Mouse (Mus musculus) hindbrain, postnatal 0 days (tissue): ENCODE results near the gene Ctnnbip1. TPM values are rescaled to one million over a fixed set of nuclear protein-coding genes. Genes with fewer than 3 reads are reported as not detected.

Experiments used
- ATAC-seq: fragments of 200-750 bp; cut with Nextera tagmentation; 2 replicates; pipeline ENCODE4 v1.8.0; 2017; ENCODE audit warnings: mild to moderate bottlenecking, moderate TSS enrichment, moderate library complexity
- DNase-seq: peaks from one replicate; pipeline ENCODE4 v3.0.0-alpha.2; 2015; ENCODE audit warnings: low spot score
- H3K27ac ChIP-seq: fragments of 300-500 bp; sonication (generic); 2 replicates; pipeline ENCODE4 v1.5.1; 2014; ENCODE audit warnings: mild to moderate bottlenecking
- H3K27me3 ChIP-seq: fragments of 300-500 bp; sonication (generic); 2 replicates; pipeline ENCODE4 v1.6.1; 2014; ENCODE audit warnings: low read length, mixed read lengths; ENCODE audit not compliant: insufficient read depth
- H3K36me3 ChIP-seq: fragments of 300-500 bp; sonication (generic); 2 replicates; pipeline ENCODE4 v1.6.1; 2014; ENCODE audit warnings: low read length, mixed read lengths; ENCODE audit not compliant: insufficient read depth
- H3K4me1 ChIP-seq: fragments of 300-500 bp; sonication (generic); 2 replicates; pipeline ENCODE4 v1.6.1; 2014; ENCODE audit warnings: antibody characterized with exemption, low read length, mixed read lengths; ENCODE audit not compliant: insufficient read depth
- H3K4me2 ChIP-seq: fragments of 300-500 bp; sonication (generic); 2 replicates; pipeline ENCODE4 v1.6.1; 2014; ENCODE audit warnings: low read depth, mild to moderate bottlenecking, low read length, moderate library complexity, mixed read lengths
- H3K4me3 ChIP-seq: fragments of 300-500 bp; sonication (generic); 2 replicates; pipeline ENCODE4 v1.5.1; 2014; ENCODE audit warnings: low read length
- H3K9ac ChIP-seq: fragments of 300-500 bp; sonication (generic); replicated peaks from 2 replicates; pipeline ENCODE4 v1.6.1; 2014; ENCODE audit warnings: mild to moderate bottlenecking, low read length, moderate library complexity, mixed read lengths
- H3K9me3 ChIP-seq: fragments of 300-500 bp; sonication (generic); 2 replicates; pipeline ENCODE4 v1.6.1; 2016; ENCODE audit warnings: low read length, mixed read lengths
- CTCF ChIP-seq: IDR thresholded peaks from 2 replicates; pipeline ENCODE4 v1.5.1; 2016; ENCODE audit warnings: antibody characterized with exemption, control low read depth, low read depth
- WGBS: fragments of 180-500 bp; shearing (Covaris S2); extraction: QIAGEN DNeasy Blood & Tissue Kit; methylation state at CpG from one replicate; pipeline ENCODE4 v1.1.7; 2014; 5-methylcytosine and 5-hydroxymethylcytosine counted together
- polyA plus RNA-seq: library from polyadenylated mRNA; unstranded; fragments of >200 nt; fragmentation: Nextera tagmentation; extraction: Ambion mirVana; gene quantifications from 2 replicates; pipeline ENCODE4 v1.2.1, GENCODE M21; 2015
- total RNA-seq: library from RNA; depleted of rRNA; stranded (reverse); fragments of >200 nt; gene quantifications from 2 replicates; pipeline ENCODE4 v1.2.3, GENCODE M21; 2014

Gene Ctnnbip1
- total and polyA plus RNA-seq, 2 experiments from 2014 or later, result 105 to 112 TPM

- Histone ChIP-seq H3K9ac (no peak overlapping the region), H3K27ac (no peak overlapping the region), H3K9me3 (no peaks in the 10 kb centered on the region), H3K4me1 (peaks cover 2% of the 10 kb centered on the region; the same call in 1 of the 2 replicates), H3K4me3 (no peak overlapping the region), H3K27me3 (no peaks in the 10 kb centered on the region), H3K36me3 (no peaks in the 10 kb centered on the region), H3K4me2 (no peak overlapping the region)
- no peak for TF ChIP-seq CTCF
- no peak for DNase-seq
- 55% methylated on average over 8 of the region's 8 CpGs for WGBS
- ATAC-seq, result no peak
Observed at GRCm38 (mm10) chr4:149571651-149572149, 53.7 kb downstream of the Ctnnbip1 start.

- 25% methylated on average over 6 of the region's 9 CpGs for WGBS
- Histone ChIP-seq H3K4me3 (no peak overlapping the region), H3K4me2 (no peak overlapping the region), H3K36me3 (no peaks in the 10 kb centered on the region), H3K27ac (no peak overlapping the region), H3K27me3 (no peaks in the 10 kb centered on the region), H3K4me1 (peaks cover 5% of the 10 kb centered on the region; the same call in 1 of the 2 replicates), H3K9me3 (no peaks in the 10 kb centered on the region), H3K9ac (no peak overlapping the region)
- no peak for DNase-seq
- no peak for ATAC-seq
- no peak for TF ChIP-seq CTCF
Observed at GRCm38 (mm10) chr4:149572446-149572845, 54.4 kb downstream of the Ctnnbip1 start.

GRCm38 (mm10) chr4:149572851-149573250, 54.8 kb downstream of the Ctnnbip1 start:
- Histone ChIP-seq H3K4me2 (no peak overlapping the region), H3K27me3 (no peaks in the 10 kb centered on the region), H3K9ac (no peak overlapping the region), H3K27ac (no peak overlapping the region), H3K36me3 (no peaks in the 10 kb centered on the region), H3K4me3 (no peak overlapping the region), H3K4me1 (peaks cover 5% of the 10 kb centered on the region; the same call in 1 of the 2 replicates), H3K9me3 (no peaks in the 10 kb centered on the region)
- no peak for ATAC-seq
- TF ChIP-seq CTCF, result no peak
- 58% methylated on average over 8 of the region's 8 CpGs for WGBS
- no peak for DNase-seq

- Histone ChIP-seq H3K9me3 (no peaks in the 10 kb centered on the region), H3K4me1 (peaks cover 5% of the 10 kb centered on the region; the same call in 1 of the 2 replicates), H3K36me3 (no peaks in the 10 kb centered on the region), H3K4me2 (no peak overlapping the region), H3K9ac (no peak overlapping the region), H3K27me3 (no peaks in the 10 kb centered on the region), H3K4me3 (no peak overlapping the region), H3K27ac (no peak overlapping the region)
- whole genome bisulfite sequencing, result 57% methylated on average over 14 of the region's 14 CpGs
- TF ChIP-seq CTCF, result no peak
- DNase-seq (no peak), ATAC-seq (no peak)
Observed at GRCm38 (mm10) chr4:149574391-149574821, 56.4 kb downstream of the Ctnnbip1 start.

GRCm38 (mm10) chr4:149576061-149576460, 58.0 kb downstream of the Ctnnbip1 start:
- Histone ChIP-seq H3K4me2 (no peak overlapping the region), H3K9me3 (no peaks in the 10 kb centered on the region), H3K27ac (no peak overlapping the region), H3K36me3 (no peaks in the 10 kb centered on the region), H3K9ac (no peak overlapping the region), H3K4me1 (peaks cover 5% of the 10 kb centered on the region; the same call in 1 of the 2 replicates), H3K4me3 (no peak overlapping the region), H3K27me3 (no peaks in the 10 kb centered on the region)
- no peak for ATAC-seq
- WGBS, result 64% methylated on average over 9 of the region's 9 CpGs
- TF ChIP-seq CTCF, result no peak
- no peak for DNase-seq

- Histone ChIP-seq H3K9me3 (no peaks in the 10 kb centered on the region), H3K27me3 (no peaks in the 10 kb centered on the region), H3K4me2 (no peak overlapping the region), H3K27ac (peak overlapping the region; percentile 34), H3K4me1 (peaks cover 5% of the 10 kb centered on the region; the same call in 1 of the 2 replicates), H3K36me3 (no peaks in the 10 kb centered on the region), H3K4me3 (no peak overlapping the region), H3K9ac (0 out of 2 replicates have a peak overlapping the region, but pooled peaks have one; percentile 18)
- 10% methylated on average over 4 of the region's 4 CpGs for WGBS
- DNase-seq, result peak; percentile 37
- TF ChIP-seq CTCF, result no peak
- peak; percentile 25; the same call in 1 of the 2 replicates for ATAC-seq
Observed at GRCm38 (mm10) chr4:149576993-149577548, 59.0 kb downstream of the Ctnnbip1 start.

- Histone ChIP-seq H3K36me3 (no peaks in the 10 kb centered on the region), H3K4me1 (peaks cover 5% of the 10 kb centered on the region; the same call in 1 of the 2 replicates), H3K9me3 (no peaks in the 10 kb centered on the region), H3K4me2 (no peak overlapping the region), H3K9ac (no peak overlapping the region), H3K4me3 (no peak overlapping the region), H3K27me3 (no peaks in the 10 kb centered on the region), H3K27ac (no peak overlapping the region)
- no peak for TF ChIP-seq CTCF
- 42% methylated on average over 13 of the region's 13 CpGs for WGBS
- peak; percentile 44; the same call in 1 of the 2 replicates for ATAC-seq
- no peak for DNase-seq
Observed at GRCm38 (mm10) chr4:149578085-149578681, 60.1 kb downstream of the Ctnnbip1 start.
